Mouse (Mus musculus): ENCODE results near the gene Bahd1. TPM values are rescaled to one million over a fixed set of nuclear protein-coding genes. Genes with fewer than 3 reads are reported as not detected.

Gene Bahd1
- polyA plus RNA-seq, 1 experiment, result 12.8 TPM

GRCm38 (mm10) chr2:118873890-118874430 lies 26.2 kb upstream of the Bahd1 start:
- Histone ChIP-seq H3K36me3 (ENCODE audit: control insufficient read depth, insufficient read depth, low read length) (no peaks in the 10 kb centered on the region), H3K4me1 (ENCODE audit: control insufficient read depth, insufficient read depth, low read length) (peaks cover 3% of the 10 kb centered on the region; the same call in 1 of the 2 replicates), H3K4me3 (ENCODE audit: control insufficient read depth, low read depth, low read length) (no peak overlapping the region), H3K27ac (ENCODE audit: control insufficient read depth, insufficient read depth, low read depth, low read length) (no peak overlapping the region), H3K27me3 (ENCODE audit: control insufficient read depth, insufficient read depth, low read length) (no peaks in the 10 kb centered on the region)
- TF ChIP-seq CTCF (IDR thresholded peaks at IDR 0.05; ENCODE audit: control insufficient read depth, insufficient read depth, insufficient replicate concordance, low read depth, low read length) (no peak), POLR2A (IDR thresholded peaks at IDR 0.05; ENCODE audit: control insufficient read depth, low read depth, low read length) (no peak)

- Histone ChIP-seq H3K36me3 (ENCODE audit: control insufficient read depth, insufficient read depth, low read length) (no peaks in the 10 kb centered on the region), H3K27ac (ENCODE audit: control insufficient read depth, insufficient read depth, low read depth, low read length) (no peak overlapping the region), H3K4me1 (ENCODE audit: control insufficient read depth, insufficient read depth, low read length) (peaks cover 3% of the 10 kb centered on the region; the same call in 1 of the 2 replicates), H3K4me3 (ENCODE audit: control insufficient read depth, low read depth, low read length) (no peak overlapping the region), H3K27me3 (ENCODE audit: control insufficient read depth, insufficient read depth, low read length) (no peaks in the 10 kb centered on the region)
- TF ChIP-seq POLR2A (IDR thresholded peaks at IDR 0.05; ENCODE audit: control insufficient read depth, low read depth, low read length) (no peak), CTCF (IDR thresholded peaks at IDR 0.05; ENCODE audit: control insufficient read depth, insufficient read depth, insufficient replicate concordance, low read depth, low read length) (no peak)
Observed at GRCm38 (mm10) chr2:118875316-118875715, 24.9 kb upstream of the Bahd1 start.

GRCm38 (mm10) chr2:118876453-118876852 lies 23.7 kb upstream of the Bahd1 start:
- H3K27ac ChIP-seq (ENCODE audit: control insufficient read depth, insufficient read depth, low read depth, low read length), result no peak overlapping the region
- no peak for TF ChIP-seq CTCF (IDR thresholded peaks at IDR 0.05; ENCODE audit: control insufficient read depth, insufficient read depth, insufficient replicate concordance, low read depth, low read length)
- no peak for TF ChIP-seq POLR2A (IDR thresholded peaks at IDR 0.05; ENCODE audit: control insufficient read depth, low read depth, low read length)
- H3K36me3 ChIP-seq (ENCODE audit: control insufficient read depth, insufficient read depth, low read length), result no peaks in the 10 kb centered on the region
- H3K4me1 ChIP-seq (ENCODE audit: control insufficient read depth, insufficient read depth, low read length), result peaks cover 3% of the 10 kb centered on the region; the same call in 1 of the 2 replicates
- no peak overlapping the region for H3K4me3 ChIP-seq (ENCODE audit: control insufficient read depth, low read depth, low read length)
- H3K27me3 ChIP-seq (ENCODE audit: control insufficient read depth, insufficient read depth, low read length), result no peaks in the 10 kb centered on the region

- TF ChIP-seq POLR2A (IDR thresholded peaks at IDR 0.05; ENCODE audit: control insufficient read depth, low read depth, low read length), result no peak
- no peak for TF ChIP-seq CTCF (IDR thresholded peaks at IDR 0.05; ENCODE audit: control insufficient read depth, insufficient read depth, insufficient replicate concordance, low read depth, low read length)
- peaks cover 4% of the 10 kb centered on the region for H3K4me1 ChIP-seq (ENCODE audit: control insufficient read depth, insufficient read depth, low read length)
- H3K27ac ChIP-seq (ENCODE audit: control insufficient read depth, insufficient read depth, low read depth, low read length), result 0 out of 2 replicates have a peak overlapping the region, but pooled peaks have one; percentile 23
- no peaks in the 10 kb centered on the region for H3K36me3 ChIP-seq (ENCODE audit: control insufficient read depth, insufficient read depth, low read length)
- H3K27me3 ChIP-seq (ENCODE audit: control insufficient read depth, insufficient read depth, low read length), result no peaks in the 10 kb centered on the region
- no peak overlapping the region for H3K4me3 ChIP-seq (ENCODE audit: control insufficient read depth, low read depth, low read length)
Observed at GRCm38 (mm10) chr2:118881019-118881418, 19.2 kb upstream of the Bahd1 start.

- H3K27ac ChIP-seq (ENCODE audit: control insufficient read depth, insufficient read depth, low read depth, low read length), result peak overlapping the region; percentile 36; the same call in 1 of the 2 replicates
- no peaks in the 10 kb centered on the region for H3K27me3 ChIP-seq (ENCODE audit: control insufficient read depth, insufficient read depth, low read length)
- H3K36me3 ChIP-seq (ENCODE audit: control insufficient read depth, insufficient read depth, low read length), result no peaks in the 10 kb centered on the region
- H3K4me1 ChIP-seq (ENCODE audit: control insufficient read depth, insufficient read depth, low read length), result peaks cover 4% of the 10 kb centered on the region
- TF ChIP-seq POLR2A (IDR thresholded peaks at IDR 0.05; ENCODE audit: control insufficient read depth, low read depth, low read length) (no peak), CTCF (IDR thresholded peaks at IDR 0.05; ENCODE audit: control insufficient read depth, insufficient read depth, insufficient replicate concordance, low read depth, low read length) (no peak)
- H3K4me3 ChIP-seq (ENCODE audit: control insufficient read depth, low read depth, low read length), result no peak overlapping the region
Observed at GRCm38 (mm10) chr2:118881956-118882355, 18.2 kb upstream of the Bahd1 start.

GRCm38 (mm10) chr2:118882840-118883679 lies 17.1 kb upstream of the Bahd1 start:
- peak; percentile 99 for TF ChIP-seq CTCF (IDR thresholded peaks at IDR 0.05; ENCODE audit: control insufficient read depth, insufficient read depth, insufficient replicate concordance, low read depth, low read length)
- no peak for TF ChIP-seq POLR2A (IDR thresholded peaks at IDR 0.05; ENCODE audit: control insufficient read depth, low read depth, low read length)
- peaks cover 4% of the 10 kb centered on the region for H3K4me1 ChIP-seq (ENCODE audit: control insufficient read depth, insufficient read depth, low read length)
- H3K27ac ChIP-seq (ENCODE audit: control insufficient read depth, insufficient read depth, low read depth, low read length), result no peak overlapping the region
- H3K36me3 ChIP-seq (ENCODE audit: control insufficient read depth, insufficient read depth, low read length), result no peaks in the 10 kb centered on the region
- peak overlapping the region; percentile 77 for H3K4me3 ChIP-seq (ENCODE audit: control insufficient read depth, low read depth, low read length)
- H3K27me3 ChIP-seq (ENCODE audit: control insufficient read depth, insufficient read depth, low read length), result no peaks in the 10 kb centered on the region

- no peak for TF ChIP-seq CTCF (IDR thresholded peaks at IDR 0.05; ENCODE audit: control insufficient read depth, insufficient read depth, insufficient replicate concordance, low read depth, low read length)
- TF ChIP-seq POLR2A (IDR thresholded peaks at IDR 0.05; ENCODE audit: control insufficient read depth, low read depth, low read length), result no peak
- Histone ChIP-seq H3K27me3 (ENCODE audit: control insufficient read depth, insufficient read depth, low read length) (no peaks in the 10 kb centered on the region), H3K4me1 (ENCODE audit: control insufficient read depth, insufficient read depth, low read length) (peaks cover 7% of the 10 kb centered on the region), H3K4me3 (ENCODE audit: control insufficient read depth, low read depth, low read length) (no peak overlapping the region), H3K36me3 (ENCODE audit: control insufficient read depth, insufficient read depth, low read length) (no peaks in the 10 kb centered on the region), H3K27ac (ENCODE audit: control insufficient read depth, insufficient read depth, low read depth, low read length) (0 out of 2 replicates have a peak overlapping the region, but pooled peaks have one; percentile 15)
Observed at GRCm38 (mm10) chr2:118887440-118887839, 12.7 kb upstream of the Bahd1 start.
